Mouse (Mus musculus): ENCODE measurements at regions not wholly inside any gene's neighbourhood (a gene's known extent, or its start where the extent isn't known, plus 50 kb on each side); places are given as distances from the start of the nearest gene placed in this dataset.

DNA sequence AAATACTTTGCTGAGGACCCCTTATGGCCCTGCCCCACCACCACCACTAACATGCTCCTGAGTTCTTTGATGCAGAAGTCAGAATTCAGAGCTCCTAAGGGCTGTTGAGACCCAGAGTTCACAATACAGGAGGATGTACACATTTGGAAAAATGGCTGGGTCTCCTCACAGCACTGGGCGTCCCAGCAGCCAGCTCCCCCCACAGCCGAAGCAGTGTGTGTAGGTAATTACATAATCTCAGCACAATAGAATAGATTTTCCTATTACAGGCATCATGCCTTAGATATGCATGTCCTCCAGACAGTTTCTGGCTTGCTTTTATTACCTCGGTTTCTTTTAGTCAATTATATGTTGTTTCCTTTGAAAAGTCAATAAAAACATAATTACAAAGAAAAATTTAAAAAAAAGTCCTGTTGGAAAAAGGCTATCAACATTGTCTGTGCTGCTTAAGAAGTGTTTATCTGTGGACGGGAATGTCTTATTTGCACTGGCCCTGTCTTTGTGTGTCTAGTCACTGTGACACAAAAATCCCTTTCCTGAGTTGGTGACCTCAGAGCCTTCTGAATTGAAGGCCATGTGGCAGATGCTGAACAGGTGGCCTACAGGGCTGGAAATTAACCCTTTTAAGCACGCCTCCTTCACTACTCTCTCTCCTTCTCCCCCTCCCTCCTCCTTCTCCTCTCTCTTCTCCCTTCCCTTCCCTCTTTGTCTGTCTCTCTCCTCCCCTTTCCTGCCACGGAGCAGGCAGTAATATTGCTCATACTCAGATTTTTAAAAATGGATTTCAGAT is 339.9 kb upstream of the Gm10131 start:
- no peak for DNase-seq (ENCODE audit: low spot score)

DNA sequence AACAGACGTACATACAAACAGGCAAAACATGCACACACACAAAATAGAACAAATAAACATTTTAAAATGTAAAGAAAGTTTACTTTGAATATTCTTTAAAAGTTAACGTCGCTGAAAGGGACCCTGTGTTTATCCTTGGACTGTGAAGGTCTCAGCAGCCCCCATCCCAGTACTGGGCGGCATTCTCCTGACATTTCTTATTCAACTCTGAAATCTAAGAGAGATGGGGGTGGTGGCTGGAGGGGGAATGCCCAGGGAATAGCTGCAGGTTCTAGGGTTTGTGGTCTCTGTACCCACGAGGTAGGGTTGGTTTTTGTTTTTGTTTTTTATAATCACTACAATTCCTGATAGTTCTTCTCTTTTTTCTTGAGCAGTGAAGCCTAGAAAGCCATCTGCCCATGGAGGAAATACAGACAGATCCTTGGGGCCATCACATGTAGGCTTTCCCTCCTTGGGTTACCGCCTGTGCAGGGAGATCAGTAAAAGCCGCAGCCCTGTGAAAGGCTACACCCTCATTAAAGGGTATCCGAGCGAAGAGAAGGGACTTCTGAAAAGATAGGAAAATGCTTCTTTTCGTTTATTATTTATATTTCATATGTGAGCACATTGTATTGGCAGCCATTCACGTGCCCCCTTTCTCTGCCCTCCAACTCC is 338.0 kb upstream of the Gm10131 start:
- DNase-seq (ENCODE audit: low spot score): no peak

- DNase-seq (ENCODE audit: low spot score): no peak
These were observed 336.6 kb upstream of the Gm10131 start for GRCm38 (mm10) chr8:34447880-34448830.

GRCm38 (mm10) chr8:34442688-34443087 is 331.2 kb upstream of the Gm10131 start:
- no peak for DNase-seq (ENCODE audit: low spot score)

- no peak for DNase-seq (ENCODE audit: low spot score)
These were observed 330.2 kb upstream of the Gm10131 start for GRCm38 (mm10) chr8:34441756-34442155.

GRCm38 (mm10) chr8:34440771-34441170 is 329.2 kb upstream of the Gm10131 start:
- DNase-seq (ENCODE audit: low spot score): no peak

DNA sequence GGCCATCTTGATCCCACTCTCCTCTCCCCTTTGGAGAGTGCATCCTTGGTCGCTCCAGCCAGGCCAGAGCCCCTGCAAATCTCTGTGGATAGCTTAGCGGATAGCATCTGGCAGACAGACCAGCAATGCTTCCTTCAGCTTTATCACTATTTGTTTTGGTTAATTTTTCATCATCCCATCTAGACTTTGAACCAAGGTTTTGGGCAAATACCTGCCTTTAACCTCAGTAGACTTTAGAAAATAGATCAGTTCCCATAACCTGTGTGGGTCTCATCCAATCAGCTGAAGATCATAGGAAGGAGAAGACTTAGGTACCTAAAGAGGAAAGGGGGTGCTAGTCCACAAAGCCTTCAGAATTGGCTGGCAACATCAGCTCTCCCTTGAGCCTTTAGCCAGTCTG is 327.2 kb upstream of the Gm10131 start:
- no peak for DNase-seq (ENCODE audit: low spot score)

DNA sequence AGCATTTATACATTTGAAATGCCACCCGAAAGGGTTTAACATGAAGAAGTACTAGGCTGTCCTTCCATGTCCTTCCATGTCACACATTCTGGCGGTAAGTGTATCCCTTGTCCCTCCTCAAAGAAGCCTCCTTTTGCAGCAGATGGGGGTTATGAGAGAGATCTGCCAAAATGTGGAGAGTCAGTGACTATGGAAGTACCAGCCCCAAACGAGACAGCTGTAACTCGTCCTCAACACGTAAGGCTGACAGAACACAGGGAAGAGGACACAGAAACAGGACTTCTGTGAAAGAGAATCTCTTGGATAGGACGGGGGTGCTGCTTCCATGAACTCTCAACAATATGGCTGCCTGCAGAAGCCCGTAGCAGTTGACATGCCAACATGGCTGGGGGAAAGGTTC is 320.4 kb upstream of the Gm10131 start:
- DNase-seq (ENCODE audit: low spot score): no peak

GRCm38 (mm10) chr8:34429231-34429630 is 317.7 kb upstream of the Gm10131 start:
- DNase-seq (ENCODE audit: low spot score): no peak

- DNase-seq (ENCODE audit: low spot score): no peak
These were observed 290.0 kb upstream of the Gm10131 start for GRCm38 (mm10) chr8:34401571-34401970.

GRCm38 (mm10) chr8:34398914-34399813 is 287.6 kb upstream of the Gm10131 start:
- DNase-seq (ENCODE audit: low spot score): no peak

DNA sequence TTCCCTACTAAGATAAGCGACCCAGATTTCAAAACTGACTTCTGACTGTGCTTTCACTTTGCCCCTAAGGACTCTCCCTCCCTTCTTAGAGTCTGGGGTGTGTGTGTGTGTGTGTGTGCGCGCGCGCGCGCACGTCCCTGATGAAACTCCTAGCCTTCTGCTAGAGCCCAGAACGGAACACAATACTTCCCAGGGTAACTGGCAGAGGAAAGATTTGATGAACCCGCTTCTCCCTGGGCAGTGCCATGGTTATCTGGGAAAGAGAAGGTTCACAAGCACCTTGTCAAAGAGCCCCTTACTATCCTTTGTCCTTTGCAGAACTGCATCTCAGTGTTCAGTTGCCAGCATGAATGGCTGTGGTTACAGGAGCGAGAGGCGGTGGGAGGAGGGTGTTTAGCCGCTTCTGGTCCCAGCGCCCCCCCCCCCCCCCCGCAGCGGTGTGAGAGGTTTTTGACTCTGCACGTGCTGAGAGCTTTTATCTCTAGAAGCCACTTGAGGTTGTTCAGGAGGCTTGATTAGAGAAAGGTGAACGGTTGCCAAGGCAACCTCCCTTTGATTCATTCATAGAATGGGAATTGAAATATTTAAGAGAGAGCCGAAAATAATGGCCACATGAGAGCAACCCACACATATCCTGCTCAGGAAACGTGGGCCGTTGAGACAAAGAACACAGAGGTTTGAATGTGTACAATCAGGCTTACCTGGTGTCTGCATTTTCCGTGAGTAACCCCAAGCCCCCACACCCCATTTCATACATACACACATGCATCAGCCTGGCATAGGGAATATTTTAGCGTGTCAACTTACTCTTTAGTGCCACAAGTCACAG is 286.3 kb upstream of the Gm10131 start:
- no peak for DNase-seq (ENCODE audit: low spot score)

- DNase-seq (ENCODE audit: low spot score): no peak
These were observed 285.7 kb upstream of the Gm10131 start for GRCm38 (mm10) chr8:34397225-34397582.

DNA sequence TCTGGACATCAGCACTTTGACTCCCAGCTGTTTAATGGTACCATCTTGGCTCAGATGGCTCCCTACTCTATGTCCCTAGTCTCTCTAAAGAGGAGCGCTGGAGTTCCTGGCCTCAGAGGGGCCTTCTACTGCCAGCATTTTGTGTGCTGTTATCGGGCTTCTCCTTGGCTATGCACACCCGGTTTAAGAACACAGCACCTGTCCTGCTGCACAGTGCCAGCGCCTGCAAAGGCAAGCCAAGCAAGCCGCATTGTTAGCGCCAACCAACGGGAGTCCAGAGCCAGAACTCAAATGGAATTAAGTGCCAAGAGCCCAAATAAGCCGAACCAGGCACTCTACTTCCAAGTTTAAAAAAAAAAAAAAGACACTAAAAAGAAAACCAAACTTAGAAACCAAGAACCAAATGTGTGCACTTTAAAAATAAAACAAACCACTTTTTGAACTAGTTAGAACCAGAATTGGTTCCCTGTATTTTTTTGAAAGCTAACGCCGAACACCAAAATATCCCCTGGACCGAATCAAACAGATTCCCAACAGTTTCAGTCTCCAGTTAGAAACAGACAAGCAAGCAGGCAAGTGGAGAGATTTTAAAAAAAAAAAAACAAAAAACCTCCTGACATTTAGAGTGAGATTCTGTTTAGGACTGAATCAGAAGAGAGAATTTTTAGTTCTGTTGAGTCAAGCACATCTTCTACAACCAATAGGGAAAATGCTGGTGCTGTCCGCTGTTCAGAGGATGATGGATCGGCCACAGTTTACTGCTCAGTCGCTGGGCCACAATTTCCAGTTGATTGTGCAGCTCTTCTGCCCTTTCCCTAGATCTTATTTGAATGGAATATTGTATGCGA is 281.7 kb upstream of the Gm10131 start:
- no peak for DNase-seq (ENCODE audit: low spot score)

DNA sequence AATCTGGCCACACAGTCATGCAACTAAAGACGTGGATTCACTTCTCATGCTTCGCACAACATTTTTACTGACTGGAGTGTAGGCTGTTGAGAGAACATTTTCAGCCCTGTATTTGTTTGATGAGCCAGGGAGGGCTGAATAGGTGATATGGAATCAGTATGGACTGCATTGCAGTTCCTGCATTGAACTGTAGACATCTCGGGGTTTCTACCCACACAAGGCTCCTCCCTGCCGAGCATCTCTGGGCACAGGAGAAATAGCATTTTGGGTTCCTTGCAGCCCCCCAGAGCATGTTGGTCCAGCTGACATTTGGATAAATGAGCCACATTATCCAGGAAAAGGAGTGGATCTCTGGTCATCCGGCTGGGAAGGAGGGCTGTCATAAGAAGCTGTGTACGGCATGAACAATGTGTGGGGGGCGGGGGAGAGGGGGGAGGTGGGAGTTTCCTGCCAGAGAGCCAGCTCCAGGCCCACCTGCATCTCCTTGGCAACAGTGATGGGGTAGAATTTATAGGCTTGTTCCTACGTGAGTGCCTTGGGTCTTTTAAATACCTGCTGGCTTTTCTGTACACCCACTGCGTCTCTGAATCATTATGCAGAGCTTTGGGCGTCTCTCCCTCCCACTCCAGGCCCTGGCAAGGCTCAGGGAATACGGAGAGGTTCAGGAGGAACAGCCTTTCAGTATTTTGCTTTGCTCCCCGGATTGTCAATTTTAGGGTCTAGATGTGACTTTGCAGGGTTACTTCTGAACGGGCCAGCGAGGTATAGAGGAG is 280.9 kb upstream of the Gm10131 start:
- DNase-seq (ENCODE audit: low spot score): no peak

DNA sequence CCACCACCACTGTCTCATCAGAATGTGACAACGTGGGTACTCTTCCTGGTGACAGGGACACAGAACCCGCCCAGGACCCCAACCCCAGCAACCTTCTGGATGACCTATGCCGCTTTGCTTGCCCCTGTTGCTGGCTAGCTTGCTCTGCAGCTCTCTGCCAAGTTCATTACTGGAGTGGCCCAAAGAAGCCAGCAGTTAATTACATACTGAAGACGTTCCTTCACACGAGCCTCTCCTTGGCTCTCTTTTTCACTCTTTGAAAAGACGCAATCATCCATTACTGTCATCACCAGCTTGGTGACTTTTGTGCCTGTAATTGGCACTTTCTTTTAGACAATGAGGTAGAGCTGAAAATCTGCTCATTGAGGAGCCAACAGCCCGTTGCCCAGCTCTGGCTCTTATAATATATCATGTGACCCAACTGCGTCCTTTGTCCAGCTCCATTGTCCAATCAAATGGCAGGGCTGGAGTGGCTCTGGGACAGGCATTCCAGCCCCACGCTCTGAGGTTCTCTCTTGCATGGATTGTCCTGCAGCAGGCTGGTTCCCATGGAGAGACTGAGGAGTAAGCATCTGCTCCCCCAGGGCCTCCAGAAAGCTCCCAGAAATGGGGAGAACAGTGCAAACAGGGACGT is 274.4 kb upstream of the Gm10131 start:
- DNase-seq (ENCODE audit: low spot score): no peak

GRCm38 (mm10) chr8:34380615-34381014 is 269.1 kb upstream of the Gm10131 start:
- no peak for DNase-seq (ENCODE audit: low spot score)

DNA sequence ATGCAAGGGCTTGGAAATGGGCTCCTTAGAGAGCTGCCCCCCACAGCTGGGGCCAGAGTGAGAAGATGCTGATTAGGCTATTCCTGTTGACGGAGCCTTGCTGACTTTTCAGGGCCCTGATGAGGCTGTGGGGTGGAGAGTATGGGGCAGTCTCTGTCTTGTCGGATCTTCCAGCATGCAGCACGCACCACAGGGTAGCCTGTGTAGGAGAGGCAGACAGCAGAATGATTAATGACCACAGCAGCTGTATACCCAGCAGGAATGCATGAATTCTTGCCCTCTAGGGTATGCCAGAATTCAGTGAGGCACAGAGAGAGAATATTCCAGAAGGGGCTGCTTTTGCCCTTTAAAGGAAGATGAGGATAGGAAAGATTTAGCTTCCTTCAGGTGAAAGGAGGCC is 265.6 kb upstream of the Gm10131 start:
- no peak for DNase-seq (ENCODE audit: low spot score)

GRCm38 (mm10) chr8:34374242-34374641 is 262.7 kb upstream of the Gm10131 start:
- no peak for DNase-seq (ENCODE audit: low spot score)
